ENCODE assay signal across 1 mouse cellular context in the genomic region with DNA sequence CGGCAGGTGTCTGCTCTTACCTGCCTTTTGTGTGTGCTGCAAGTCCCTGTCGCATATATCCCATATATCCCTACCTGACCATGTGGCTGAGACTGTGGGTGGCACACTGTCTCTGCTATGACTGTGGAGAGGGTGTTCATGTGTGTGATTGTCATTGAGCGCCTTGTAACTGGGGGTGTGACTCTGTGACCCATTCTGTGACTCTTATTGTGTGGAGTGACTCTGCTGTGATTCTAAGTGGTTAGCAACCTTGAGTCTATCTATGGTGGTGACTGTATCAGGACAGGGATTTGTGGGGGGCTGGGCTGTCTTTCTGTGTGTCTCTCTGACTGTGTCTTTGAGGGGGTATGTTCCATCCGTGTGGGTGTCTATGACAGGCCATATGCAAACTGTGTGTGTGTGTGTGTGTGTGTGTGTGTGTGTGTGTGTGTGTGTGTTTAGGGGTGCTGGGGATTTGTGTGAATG.
TF ChIP-seq lines count a peak whose summit lies in the region.

No protein-coding gene starts in this region.

TF ChIP-seq in MEL, 35 proteins besides CTCF, POLR2A, EP300 and RAD21:
- TF ChIP-seq USF1 (IDR thresholded peaks at IDR 0.05; ENCODE audit: low read depth, low read length), result no peak
- no peak for TF ChIP-seq POLR2AphosphoS2 (IDR thresholded peaks at IDR 0.05; ENCODE audit: low read length)
- TF ChIP-seq MEF2A (IDR thresholded peaks at IDR 0.05; ENCODE audit: extremely low read depth, insufficient replicate concordance, low read depth, low read length, poor library complexity, severe bottlenecking), result no peak
- TF ChIP-seq MAFK (IDR thresholded peaks at IDR 0.05; ENCODE audit: borderline replicate concordance, low read depth, low read length), result no peak
- no peak for TF ChIP-seq GABPA (IDR thresholded peaks at IDR 0.05; ENCODE audit: low read depth, low read length)
- no peak for TF ChIP-seq HCFC1 (IDR thresholded peaks at IDR 0.05; ENCODE audit: low read depth, low read length)
- no peak for TF ChIP-seq CHD2 (IDR thresholded peaks at IDR 0.05; ENCODE audit: low read length)
- no peak for TF ChIP-seq SIN3A (IDR thresholded peaks at IDR 0.05; ENCODE audit: low read length)
- no peak for TF ChIP-seq GATA1 (IDR thresholded peaks at IDR 0.05; ENCODE audit: low read depth, low read length)
- TF ChIP-seq TAL1 (IDR thresholded peaks at IDR 0.05; ENCODE audit: low read length), result no peak
- TF ChIP-seq MAZ (IDR thresholded peaks at IDR 0.05; ENCODE audit: low read depth, low read length), result no peak
- no peak for TF ChIP-seq ZMIZ1 (IDR thresholded peaks at IDR 0.05; ENCODE audit: low read depth, low read length)
- no peak for TF ChIP-seq TCF12 (IDR thresholded peaks at IDR 0.05; ENCODE audit: low read depth, low read length)
- TF ChIP-seq E2F4 (IDR thresholded peaks at IDR 0.05; ENCODE audit: borderline replicate concordance, low read depth, low read length), result no peak
- no peak for TF ChIP-seq TBP (IDR thresholded peaks at IDR 0.05; ENCODE audit: low read depth, low read length)
- no peak for TF ChIP-seq MAX (IDR thresholded peaks at IDR 0.05; ENCODE audit: low read length)
- TF ChIP-seq MXI1 (IDR thresholded peaks at IDR 0.05; ENCODE audit: low read depth, low read length), result no peak
- no peak for TF ChIP-seq NRF1 (IDR thresholded peaks at IDR 0.05; ENCODE audit: insufficient read depth, low read depth, low read length, poor library complexity, severe bottlenecking)
